Mouse (Mus musculus) intestine, embryonic 16.5 days (tissue): ENCODE results near the gene Ptcd3. TPM values are rescaled to one million over a fixed set of nuclear protein-coding genes. Genes with fewer than 3 reads are reported as not detected.
"Not testable (repeated sequence)": the region's sequence is repeated elsewhere in the genome, so short reads cannot be mapped to it uniquely, and the experiment has no call there.

Experiments
- ATAC-seq: fragments of 200-750 bp; cut with Nextera tagmentation; 2 replicates; pipeline ENCODE4 v1.8.0; 2017; ENCODE audit warnings: moderate TSS enrichment, moderate library complexity
- H3K27ac ChIP-seq: fragments of 300-500 bp; sonication (generic); 2 replicates; pipeline ENCODE4 v1.5.1; 2014; ENCODE audit warnings: mild to moderate bottlenecking, low read length
- H3K27me3 ChIP-seq: fragments of 300-500 bp; sonication (generic); replicated peaks from 2 replicates; pipeline ENCODE4 v1.6.1; 2014; ENCODE audit warnings: low read length, control low read depth, mixed read lengths; ENCODE audit not compliant: control insufficient read depth, insufficient read depth
- H3K36me3 ChIP-seq: fragments of 300-500 bp; sonication (generic); 2 replicates; pipeline ENCODE4 v1.6.1; 2014; ENCODE audit warnings: low read length, control low read depth; ENCODE audit not compliant: control insufficient read depth, insufficient read depth
- H3K4me1 ChIP-seq: fragments of 300-500 bp; sonication (generic); 2 replicates; pipeline ENCODE4 v1.6.1; 2014; ENCODE audit warnings: low read length, control low read depth, mixed read lengths; ENCODE audit not compliant: control insufficient read depth, insufficient read depth
- H3K4me2 ChIP-seq: fragments of 300-500 bp; sonication (generic); 2 replicates; pipeline ENCODE4 v1.6.1; 2014; ENCODE audit warnings: low read depth, low read length, control low read depth
- H3K4me3 ChIP-seq: fragments of 300-500 bp; sonication (generic); 2 replicates; pipeline ENCODE4 v1.5.1; 2014; ENCODE audit warnings: mild to moderate bottlenecking, low read length
- H3K9ac ChIP-seq: fragments of 300-500 bp; sonication (generic); 2 replicates; pipeline ENCODE4 v1.6.1; 2014; ENCODE audit warnings: low read depth, low read length
- H3K9me3 ChIP-seq: fragments of 300-500 bp; sonication (generic); 2 replicates; pipeline ENCODE4 v1.6.1; 2016; ENCODE audit warnings: low read length, control low read depth; ENCODE audit not compliant: control insufficient read depth
- WGBS: fragments of 180-500 bp; shearing (Covaris S2); extraction: QIAGEN DNeasy Blood & Tissue Kit; methylation state at CpG from one replicate; pipeline ENCODE4 v1.1.7; 2014; 5-methylcytosine and 5-hydroxymethylcytosine counted together
- polyA plus RNA-seq: library from polyadenylated mRNA; unstranded; fragments of >200 nt; fragmentation: Nextera tagmentation; extraction: Ambion mirVana; gene quantifications from 2 replicates; pipeline ENCODE4 v1.2.1, GENCODE M21; 2015

Gene Ptcd3
- polyA plus RNA-seq, 1 experiment from 2014 or later = 102 TPM

GRCm38 (mm10) chr6:71907702-71908235, 781 bp downstream of the Ptcd3 start:
- H3K36me3 ChIP-seq = peaks cover 8% of the 10 kb centered on the region
- WGBS = 3% methylated on average over 4 of the region's 4 CpGs
- ATAC-seq = no peak

GRCm38 (mm10) chr6:71893263-71893662, 15.3 kb downstream of the Ptcd3 start:
- no peak for ATAC-seq
- Histone ChIP-seq H3K27ac (no peak overlapping the region), H3K4me3 (no peak overlapping the region), H3K9ac (no peak overlapping the region), H3K4me2 (no peak overlapping the region), H3K9me3 (no peaks in the 10 kb centered on the region), H3K27me3 (no peaks in the 10 kb centered on the region), H3K4me1 (no peaks in the 10 kb centered on the region), H3K36me3 (peaks cover 14% of the 10 kb centered on the region)
- 92% methylated on average over 4 of the region's 4 CpGs for WGBS

More at GRCm38 (mm10) chr6:71907702-71908235, 781 bp downstream of the Ptcd3 start:
- Histone ChIP-seq H3K4me3 (peak overlapping the region; percentile 75), H3K27ac (no peak overlapping the region), H3K27me3 (no peaks in the 10 kb centered on the region), H3K4me2 (peak overlapping the region; percentile 78), H3K9me3 (no peaks in the 10 kb centered on the region), H3K4me1 (peaks cover 11% of the 10 kb centered on the region), H3K9ac (peak overlapping the region; percentile 75)

- H3K9me3 ChIP-seq = no peaks in the 10 kb centered on the region
- no peak overlapping the region for H3K27ac ChIP-seq
- H3K4me3 ChIP-seq = no peak overlapping the region
- no peak overlapping the region for H3K9ac ChIP-seq
- no peak overlapping the region for H3K4me2 ChIP-seq
- WGBS = 89% methylated on average over 3 of the region's 3 CpGs
- no peaks in the 10 kb centered on the region for H3K27me3 ChIP-seq
- no peaks in the 10 kb centered on the region for H3K4me1 ChIP-seq
- no peak for ATAC-seq
- H3K36me3 ChIP-seq = peaks cover 20% of the 10 kb centered on the region
These were observed 30.4 kb downstream of the Ptcd3 start for GRCm38 (mm10) chr6:71877965-71878760.

- Histone ChIP-seq H3K9me3 (no peaks in the 10 kb centered on the region), H3K27ac (no peak overlapping the region), H3K27me3 (no peaks in the 10 kb centered on the region), H3K4me3 (no peak overlapping the region), H3K4me2 (no peak overlapping the region), H3K36me3 (peaks cover 18% of the 10 kb centered on the region), H3K9ac (no peak overlapping the region), H3K4me1 (no peaks in the 10 kb centered on the region)
- WGBS = 89% methylated on average over 9 of the region's 9 CpGs
- ATAC-seq = no peak
These were observed 37.2 kb downstream of the Ptcd3 start for GRCm38 (mm10) chr6:71871396-71871795.

GRCm38 (mm10) chr6:71868809-71869208, 39.7 kb downstream of the Ptcd3 start:
- H3K9ac ChIP-seq = no peak overlapping the region
- WGBS = 90% methylated on average over 1 of the region's 1 CpGs
- no peak for ATAC-seq
- H3K27ac ChIP-seq = no peak overlapping the region
- no peak overlapping the region for H3K4me2 ChIP-seq
- H3K36me3 ChIP-seq = peaks cover 24% of the 10 kb centered on the region
- no peaks in the 10 kb centered on the region for H3K4me1 ChIP-seq
- H3K9me3 ChIP-seq = no peaks in the 10 kb centered on the region
- H3K4me3 ChIP-seq = no peak overlapping the region
- H3K27me3 ChIP-seq = no peaks in the 10 kb centered on the region

GRCm38 (mm10) chr6:71867751-71868150, 40.8 kb downstream of the Ptcd3 start:
- Histone ChIP-seq H3K4me2 (no peak overlapping the region), H3K27ac (no peak overlapping the region), H3K36me3 (peaks cover 27% of the 10 kb centered on the region), H3K9ac (no peak overlapping the region), H3K4me1 (no peaks in the 10 kb centered on the region), H3K9me3 (no peaks in the 10 kb centered on the region), H3K4me3 (no peak overlapping the region), H3K27me3 (no peaks in the 10 kb centered on the region)
- ATAC-seq = no peak
- WGBS = 77% methylated on average over 2 of the region's 2 CpGs

- H3K9me3 ChIP-seq, H3K4me3 ChIP-seq, ATAC-seq, H3K36me3 ChIP-seq, H3K4me2 ChIP-seq, H3K9ac ChIP-seq, H3K27ac ChIP-seq, H3K27me3 ChIP-seq, H3K4me1 ChIP-seq: not testable (repeated sequence)
- 84% methylated on average over 6 of the region's 6 CpGs for WGBS
These were observed 61.6 kb downstream of the Ptcd3 start for GRCm38 (mm10) chr6:71846906-71847305.

- no peak for ATAC-seq
- H3K27me3 ChIP-seq = no peaks in the 10 kb centered on the region
- no peak overlapping the region for H3K4me3 ChIP-seq
- H3K9me3 ChIP-seq = no peaks in the 10 kb centered on the region
- no peaks in the 10 kb centered on the region; the same call in 1 of the 2 replicates for H3K4me1 ChIP-seq
- WGBS = 100% methylated on average over 1 of the region's 1 CpGs
- no peak overlapping the region for H3K27ac ChIP-seq
- no peaks in the 10 kb centered on the region for H3K36me3 ChIP-seq
- no peak overlapping the region for H3K9ac ChIP-seq
- no peak overlapping the region for H3K4me2 ChIP-seq
These were observed 67.8 kb downstream of the Ptcd3 start for GRCm38 (mm10) chr6:71840597-71841290.

GRCm38 (mm10) chr6:71839815-71840214, 68.7 kb downstream of the Ptcd3 start:
- no peak overlapping the region for H3K4me2 ChIP-seq

More at GRCm38 (mm10) chr6:71839815-71840214, 68.7 kb downstream of the Ptcd3 start:
- no peak overlapping the region for H3K27ac ChIP-seq
- H3K4me1 ChIP-seq = no peaks in the 10 kb centered on the region; the same call in 1 of the 2 replicates
- no peak overlapping the region for H3K9ac ChIP-seq
- no peaks in the 10 kb centered on the region for H3K27me3 ChIP-seq
- 0 out of 2 replicates have a peak, but pooled peaks cover 2% of the 10 kb centered on the region for H3K36me3 ChIP-seq
- no peaks in the 10 kb centered on the region; the same call in 1 of the 2 replicates for H3K9me3 ChIP-seq
- ATAC-seq = no peak
- no peak overlapping the region for H3K4me3 ChIP-seq
